Mouse (Mus musculus) limb, embryonic 13.5 days (tissue): ENCODE measurements at regions not wholly inside any gene's neighbourhood (a gene's known extent, or its start where the extent isn't known, plus 50 kb on each side); places are given as distances from the start of the nearest gene placed in this dataset.

Experiments
- ATAC-seq: fragments of 200-750 bp; cut with Nextera tagmentation; 2 replicates; pipeline ENCODE4 v1.8.0; 2017; ENCODE audit warnings: low read depth, moderate number of reproducible peaks, moderate TSS enrichment; ENCODE audit not compliant: low FRiP score
- H3K27ac ChIP-seq: fragments of 300-500 bp; sonication (generic); 2 replicates; pipeline ENCODE4 v1.5.1; 2015; ENCODE audit warnings: inconsistent platforms, mild to moderate bottlenecking, moderate library complexity
- H3K27me3 ChIP-seq: fragments of 300-500 bp; sonication (generic); 2 replicates; pipeline ENCODE4 v1.6.1; 2015; ENCODE audit warnings: mild to moderate bottlenecking, inconsistent platforms
- H3K36me3 ChIP-seq: fragments of 300-500 bp; sonication (generic); 2 replicates; pipeline ENCODE4 v1.6.1; 2015; ENCODE audit warnings: inconsistent platforms, mild to moderate bottlenecking, moderate library complexity
- H3K4me1 ChIP-seq: fragments of 300-500 bp; sonication (generic); 2 replicates; pipeline ENCODE4 v1.6.1; 2015; ENCODE audit warnings: inconsistent platforms
- H3K4me2 ChIP-seq: fragments of 300-500 bp; sonication (generic); replicated peaks from 2 replicates; pipeline ENCODE4 v1.6.1; 2015; ENCODE audit warnings: inconsistent platforms, mild to moderate bottlenecking, moderate library complexity
- H3K4me3 ChIP-seq: fragments of 300-500 bp; sonication (generic); 2 replicates; pipeline ENCODE4 v1.5.1; 2015; ENCODE audit warnings: moderate library complexity, mild to moderate bottlenecking, inconsistent platforms
- H3K9ac ChIP-seq: fragments of 300-500 bp; sonication (generic); 2 replicates; pipeline ENCODE4 v1.6.1; 2015; ENCODE audit warnings: mild to moderate bottlenecking, inconsistent platforms
- H3K9me3 ChIP-seq: fragments of 300-500 bp; sonication (generic); 2 replicates; pipeline ENCODE4 v1.6.1; 2016; ENCODE audit warnings: inconsistent platforms
- WGBS: fragments of 180-500 bp; shearing (Covaris S2); methylation state at CpG from one replicate; pipeline ENCODE4 v1.1.7; 2015; 5-methylcytosine and 5-hydroxymethylcytosine counted together

GRCm38 (mm10) chr16:19834128-19834527 lies 74.1 kb downstream of the B3gnt5 start:
- H3K9me3 ChIP-seq: no peaks in the 10 kb centered on the region
- no peaks in the 10 kb centered on the region for H3K36me3 ChIP-seq
- H3K27me3 ChIP-seq: no peaks in the 10 kb centered on the region
- no peaks in the 10 kb centered on the region for H3K4me1 ChIP-seq
- no peak for ATAC-seq
- 93% methylated on average over 2 of the region's 2 CpGs for WGBS
- H3K4me3 ChIP-seq: no peak overlapping the region
- no peak overlapping the region for H3K4me2 ChIP-seq
- no peak overlapping the region for H3K27ac ChIP-seq
- no peak overlapping the region for H3K9ac ChIP-seq

GRCm38 (mm10) chr16:19834750-19835149 lies 74.7 kb downstream of the B3gnt5 start:
- 76% methylated on average over 2 of the region's 2 CpGs for WGBS
- Histone ChIP-seq H3K27me3 (no peaks in the 10 kb centered on the region), H3K4me2 (no peak overlapping the region), H3K9me3 (no peaks in the 10 kb centered on the region), H3K4me1 (no peaks in the 10 kb centered on the region), H3K36me3 (no peaks in the 10 kb centered on the region), H3K4me3 (no peak overlapping the region), H3K9ac (no peak overlapping the region), H3K27ac (no peak overlapping the region)
- ATAC-seq: no peak

- Histone ChIP-seq H3K4me1 (no peaks in the 10 kb centered on the region), H3K36me3 (no peaks in the 10 kb centered on the region), H3K27ac (no peak overlapping the region), H3K9ac (no peak overlapping the region), H3K9me3 (no peaks in the 10 kb centered on the region), H3K4me2 (no peak overlapping the region), H3K4me3 (no peak overlapping the region), H3K27me3 (no peaks in the 10 kb centered on the region)
- no peak for ATAC-seq
- 57% methylated on average over 1 of the region's 1 CpGs for WGBS
Observed at GRCm38 (mm10) chr16:19839831-19840230, 79.8 kb downstream of the B3gnt5 start.

DNA sequence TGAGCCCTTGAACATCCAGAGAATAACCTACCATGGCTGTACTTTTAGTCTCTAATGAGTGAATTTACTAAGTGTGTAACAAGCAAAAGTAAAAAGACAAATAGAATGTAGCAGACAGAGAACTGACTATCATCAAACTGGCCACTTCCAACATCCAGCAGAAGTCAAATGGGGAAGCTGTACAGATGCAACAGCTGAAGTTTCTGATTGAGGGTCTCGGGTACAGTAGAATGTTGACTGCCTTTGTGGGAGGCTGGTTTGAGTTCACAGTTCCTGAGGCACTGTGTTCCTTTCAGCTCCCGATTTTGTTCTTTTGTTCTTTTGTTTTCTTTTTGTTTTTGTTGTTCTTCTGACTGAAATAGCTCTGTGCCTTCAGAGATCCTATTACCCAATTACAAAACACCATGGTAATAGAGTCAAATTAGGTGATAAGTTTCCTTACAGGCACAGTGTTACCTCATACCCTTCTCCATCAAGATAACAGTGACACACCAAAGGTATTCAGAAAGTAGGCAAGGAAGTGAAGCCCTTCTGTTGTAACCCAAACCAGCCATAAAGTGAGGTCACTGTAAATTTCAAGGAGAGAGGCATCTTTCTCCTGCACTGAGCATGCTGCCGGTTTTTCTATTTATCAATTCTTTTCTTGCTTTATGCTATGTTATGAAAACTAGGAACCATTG lies 82.5 kb downstream of the B3gnt5 start:
- Histone ChIP-seq H3K36me3 (no peaks in the 10 kb centered on the region), H3K9me3 (no peaks in the 10 kb centered on the region), H3K27me3 (no peaks in the 10 kb centered on the region), H3K4me1 (no peaks in the 10 kb centered on the region), H3K4me2 (no peak overlapping the region), H3K9ac (no peak overlapping the region), H3K4me3 (no peak overlapping the region), H3K27ac (no peak overlapping the region)
- ATAC-seq: no peak
- WGBS: 37% methylated on average over 3 of the region's 3 CpGs

DNA sequence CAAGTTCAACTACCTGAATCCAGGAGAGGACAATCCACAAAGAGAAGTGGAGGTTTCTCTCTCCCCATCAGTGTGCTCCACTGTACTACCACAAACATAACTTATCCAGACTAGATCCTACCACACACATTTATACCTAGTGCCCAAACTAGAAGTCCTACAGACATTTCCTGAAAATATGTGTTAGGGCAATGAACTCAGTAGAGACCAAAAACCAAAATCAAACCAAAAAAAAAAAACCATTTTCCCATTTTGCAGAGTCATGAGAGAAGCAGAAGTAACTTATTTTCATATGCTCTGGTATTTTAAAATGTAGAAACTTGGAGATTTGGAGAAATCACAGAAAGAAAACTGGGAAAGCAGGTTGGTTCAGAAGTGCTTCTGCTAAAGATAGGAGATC lies 83.7 kb downstream of the B3gnt5 start:
- no peak for ATAC-seq
- H3K4me1 ChIP-seq: no peaks in the 10 kb centered on the region
- H3K9me3 ChIP-seq: no peaks in the 10 kb centered on the region
- H3K9ac ChIP-seq: no peak overlapping the region
- no peak overlapping the region for H3K27ac ChIP-seq
- H3K4me3 ChIP-seq: no peak overlapping the region
- no peak overlapping the region for H3K4me2 ChIP-seq
- H3K36me3 ChIP-seq: no peaks in the 10 kb centered on the region
- H3K27me3 ChIP-seq: no peaks in the 10 kb centered on the region

DNA sequence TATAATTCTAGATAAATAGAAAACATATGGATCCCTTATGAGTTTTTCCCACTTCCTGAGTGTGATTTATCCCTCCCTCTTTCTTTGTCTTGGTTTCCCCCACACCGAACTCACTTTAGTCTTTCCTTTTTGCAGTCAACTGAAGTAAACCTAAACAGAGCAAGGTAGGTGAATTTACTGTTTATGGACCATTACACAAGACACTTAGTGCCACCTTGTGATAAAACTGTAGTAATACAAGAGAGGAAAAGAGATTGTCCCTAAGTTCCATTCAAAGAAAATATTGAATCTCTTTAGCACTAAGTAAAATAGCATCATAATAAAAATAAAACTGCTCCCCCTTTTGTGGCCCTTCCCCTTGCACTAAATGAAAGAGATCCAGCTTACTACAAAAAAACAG lies 88.4 kb downstream of the B3gnt5 start:
- Histone ChIP-seq H3K4me1 (no peaks in the 10 kb centered on the region), H3K27me3 (no peaks in the 10 kb centered on the region), H3K9ac (no peak overlapping the region), H3K36me3 (no peaks in the 10 kb centered on the region), H3K4me3 (no peak overlapping the region), H3K9me3 (0 out of 2 replicates have a peak, but pooled peaks cover 3% of the 10 kb centered on the region), H3K27ac (no peak overlapping the region), H3K4me2 (no peak overlapping the region)
- no peak for ATAC-seq
- 29% methylated on average over 1 of the region's 1 CpGs for WGBS

DNA sequence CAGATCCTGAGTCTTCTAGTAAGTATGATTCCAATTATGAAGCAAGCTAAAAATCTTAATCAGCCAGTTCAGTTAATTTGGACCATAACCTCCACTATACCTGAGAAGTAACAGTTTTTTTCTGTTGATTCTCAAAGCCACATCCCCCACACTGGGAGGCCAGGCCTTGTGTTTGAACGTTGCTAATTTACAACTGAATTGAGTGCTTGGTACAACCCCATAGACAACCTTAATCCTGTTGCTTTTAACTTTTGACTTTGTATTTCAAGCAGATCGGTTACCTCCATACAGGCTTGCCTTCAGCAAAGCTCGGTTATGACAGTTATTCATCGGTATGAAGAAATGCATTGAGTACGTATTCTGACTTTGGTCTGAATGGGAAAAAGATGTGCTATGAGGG lies 105.3 kb downstream of the B3gnt5 start:
- no peak for ATAC-seq
- WGBS: 71% methylated on average over 5 of the region's 5 CpGs
- H3K4me2 ChIP-seq: no peak overlapping the region
- H3K27ac ChIP-seq: no peak overlapping the region
- no peaks in the 10 kb centered on the region for H3K36me3 ChIP-seq
- no peak overlapping the region for H3K4me3 ChIP-seq
- no peaks in the 10 kb centered on the region for H3K9me3 ChIP-seq
- no peak overlapping the region for H3K9ac ChIP-seq
- no peaks in the 10 kb centered on the region for H3K4me1 ChIP-seq
- no peaks in the 10 kb centered on the region for H3K27me3 ChIP-seq

- no peak for ATAC-seq
Observed at GRCm38 (mm10) chr16:19865931-19866330, 105.9 kb downstream of the B3gnt5 start.

GRCm38 (mm10) chr16:19869425-19869824 lies 109.4 kb downstream of the B3gnt5 start:
- ATAC-seq: no peak
- Histone ChIP-seq H3K27ac (no peak overlapping the region), H3K27me3 (no peaks in the 10 kb centered on the region), H3K36me3 (no peaks in the 10 kb centered on the region), H3K9me3 (no peaks in the 10 kb centered on the region), H3K4me2 (no peak overlapping the region), H3K9ac (no peak overlapping the region), H3K4me3 (no peak overlapping the region), H3K4me1 (no peaks in the 10 kb centered on the region)

More at GRCm38 (mm10) chr16:19865931-19866330, 105.9 kb downstream of the B3gnt5 start:
- Histone ChIP-seq H3K27me3 (no peaks in the 10 kb centered on the region), H3K4me1 (no peaks in the 10 kb centered on the region), H3K9me3 (no peaks in the 10 kb centered on the region), H3K36me3 (no peaks in the 10 kb centered on the region), H3K4me3 (no peak overlapping the region), H3K9ac (no peak overlapping the region), H3K4me2 (no peak overlapping the region), H3K27ac (no peak overlapping the region)

- H3K36me3 ChIP-seq: no peaks in the 10 kb centered on the region
- H3K4me3 ChIP-seq: no peak overlapping the region
- 70% methylated on average over 10 of the region's 10 CpGs for WGBS
- H3K9ac ChIP-seq: no peak overlapping the region
- ATAC-seq: no peak
- H3K27me3 ChIP-seq: no peaks in the 10 kb centered on the region
- no peak overlapping the region for H3K27ac ChIP-seq
- no peak overlapping the region for H3K4me2 ChIP-seq
- H3K9me3 ChIP-seq: no peaks in the 10 kb centered on the region
- H3K4me1 ChIP-seq: no peaks in the 10 kb centered on the region
Observed at GRCm38 (mm10) chr16:19876861-19877554, 105.8 kb downstream of the Klhl6 start.

- Histone ChIP-seq H3K4me1 (0 out of 2 replicates have a peak, but pooled peaks cover 4% of the 10 kb centered on the region), H3K36me3 (no peaks in the 10 kb centered on the region), H3K9me3 (no peaks in the 10 kb centered on the region), H3K27me3 (no peaks in the 10 kb centered on the region), H3K4me3 (no peak overlapping the region), H3K27ac (no peak overlapping the region), H3K4me2 (no peak overlapping the region), H3K9ac (no peak overlapping the region)
- whole genome bisulfite sequencing: 87% methylated on average over 3 of the region's 3 CpGs
- no peak for ATAC-seq
Observed at GRCm38 (mm10) chr16:19882961-19883360, 99.9 kb downstream of the Klhl6 start.

DNA sequence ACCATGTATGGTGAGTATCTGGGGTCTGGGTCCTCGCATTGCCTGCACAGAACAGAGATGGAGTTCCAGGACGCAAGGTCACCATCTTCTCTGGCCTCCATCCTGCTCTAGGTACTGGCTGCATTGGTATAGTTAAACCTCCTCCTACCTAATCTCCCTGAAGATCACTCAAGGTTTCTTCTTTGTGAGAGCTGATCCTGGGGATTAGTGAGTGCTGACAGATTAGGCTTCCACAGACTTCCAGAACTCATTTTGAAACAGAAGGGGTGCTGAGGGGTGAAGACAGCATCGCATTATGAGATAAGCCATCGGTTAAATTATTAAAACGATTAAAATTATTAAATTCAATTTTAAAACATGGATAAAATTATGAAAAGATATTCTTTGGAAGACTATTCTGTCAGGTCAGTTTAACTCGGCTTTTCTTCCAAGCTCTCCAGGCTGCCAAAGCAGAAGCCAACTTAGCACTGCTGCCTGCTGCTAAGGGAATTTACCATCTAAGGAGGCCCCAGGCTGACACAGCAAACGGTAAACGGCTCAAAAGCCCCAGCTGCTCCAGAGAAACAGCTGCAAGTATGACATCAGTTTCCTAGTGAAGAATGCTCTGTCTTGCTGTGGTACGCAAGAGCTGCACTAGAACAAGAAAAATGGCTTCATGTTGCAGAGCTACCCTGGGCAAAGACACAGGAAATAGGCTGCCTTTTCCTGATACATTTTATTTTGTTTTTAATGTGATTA lies 98.9 kb downstream of the Klhl6 start:
- ATAC-seq: peak; percentile 82
- WGBS: 54% methylated on average over 9 of the region's 9 CpGs

More for the DNA sequence above, 98.9 kb downstream of the Klhl6 start:
- no peaks in the 10 kb centered on the region for H3K27me3 ChIP-seq
- no peak overlapping the region for H3K4me2 ChIP-seq
- H3K36me3 ChIP-seq: no peaks in the 10 kb centered on the region
- H3K9me3 ChIP-seq: no peaks in the 10 kb centered on the region
- 0 out of 2 replicates have a peak, but pooled peaks cover 4% of the 10 kb centered on the region for H3K4me1 ChIP-seq
- no peak overlapping the region for H3K27ac ChIP-seq
- H3K9ac ChIP-seq: no peak overlapping the region
- H3K4me3 ChIP-seq: no peak overlapping the region
